Mouse (Mus musculus) kidney, adult 9 months (tissue): Measurements from ENCODE around the gene Bnip2.
A peak's percentile ranks its signal among the peaks of the same experiment; 100 is the strongest.
"Not testable (repeated sequence)": the region's sequence is repeated elsewhere in the genome, so short reads cannot be mapped to it uniquely, and the experiment has no call there.

Source experiments
- DNase-seq: peaks from one replicate; pipeline ENCODE4 v3.0.0; 2022

Gene Bnip2

DNA sequence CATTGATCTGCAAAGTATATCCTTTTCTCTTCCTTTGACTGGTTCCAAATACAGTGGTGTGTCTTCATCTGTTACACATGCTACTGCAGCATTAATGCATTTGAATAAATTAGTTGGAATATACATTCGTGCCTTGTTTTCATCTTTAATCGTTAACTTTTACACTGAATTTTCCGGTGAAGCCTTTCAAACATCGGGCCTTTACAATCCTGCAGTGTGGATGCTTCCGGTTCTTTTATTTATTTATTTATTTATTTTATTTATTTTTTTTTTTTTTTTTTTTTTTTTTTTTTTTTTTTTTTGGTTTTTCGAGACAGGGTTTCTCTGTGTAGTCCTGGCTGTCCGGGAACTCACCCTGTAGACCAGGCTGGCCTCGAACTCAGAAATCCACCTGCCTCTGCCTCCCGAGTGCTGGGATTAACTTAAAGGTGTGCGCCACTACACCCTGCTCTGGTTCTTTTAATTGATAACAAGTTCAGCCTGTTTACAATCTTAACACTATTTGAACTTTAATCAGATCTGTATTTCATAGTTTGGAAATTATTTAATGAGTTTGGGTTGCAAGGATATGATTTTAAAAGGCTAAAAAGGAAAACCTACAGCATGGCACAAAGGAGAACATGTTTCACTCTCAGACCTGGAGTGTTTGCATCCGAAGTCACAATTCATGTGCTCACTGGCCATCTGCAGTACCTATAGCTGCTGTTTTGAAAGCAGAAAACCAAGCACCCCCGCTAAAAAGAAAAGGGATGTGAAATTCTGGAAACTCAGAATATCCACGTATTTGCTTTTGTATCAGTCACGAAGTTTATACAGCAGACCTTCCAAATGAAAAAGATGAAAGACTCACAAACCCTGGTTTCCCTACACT, 22.5 kb downstream of the Bnip2 start:
- DNase-seq = no peak

DNA sequence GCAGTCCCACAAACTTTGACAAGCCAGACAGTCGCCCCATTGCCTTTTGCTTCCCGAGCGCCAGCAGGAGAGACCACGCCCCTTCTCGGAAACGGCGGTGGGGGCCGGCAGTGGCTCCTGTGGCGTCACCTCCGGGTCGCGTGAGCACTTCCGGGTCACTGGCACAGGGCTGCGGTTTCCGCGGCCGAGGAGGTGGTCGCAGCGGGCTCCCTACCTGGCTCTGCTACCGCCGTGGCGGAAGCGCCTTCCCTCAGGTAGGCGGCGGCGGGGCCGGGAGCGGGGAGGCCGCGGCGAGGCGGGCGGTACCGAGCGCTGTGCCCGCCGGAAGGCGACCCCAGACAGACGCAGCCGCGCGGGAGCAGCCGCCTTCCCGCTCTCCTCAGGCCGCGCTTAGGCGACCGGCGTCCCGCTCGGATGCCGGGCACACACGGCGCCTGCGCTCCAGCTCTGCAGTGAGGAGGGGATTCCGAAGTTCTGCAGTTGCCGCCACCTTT, 23.2 kb downstream of the Bnip2 start, which contains the start of gene Gtf2a2:
Gene Gtf2a2 (plus strand): TSS at position 143 of the 494 bp plus-strand sequence.
- DNase-seq = peak; percentile 91

DNA sequence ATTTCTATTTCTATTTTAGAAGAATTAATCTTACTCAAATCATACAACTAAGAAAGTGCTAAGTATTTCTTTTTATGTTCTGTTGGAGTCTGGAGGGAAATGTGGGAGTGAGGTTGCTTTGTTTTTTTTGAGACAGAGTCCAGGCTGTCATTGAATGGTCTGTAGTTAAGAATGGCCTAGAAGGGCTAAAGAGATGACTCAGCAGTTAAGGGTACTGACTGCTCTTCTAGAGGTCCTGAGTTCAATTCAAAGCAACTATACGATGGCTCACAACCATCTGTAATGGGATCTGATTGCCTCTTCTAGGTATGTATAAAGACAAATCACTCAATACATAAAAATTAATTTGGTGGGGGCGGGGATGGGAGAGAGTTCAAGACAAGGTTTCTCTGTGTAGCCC, 26.4 kb downstream of the Bnip2 start:
- DNase-seq = no peak

DNA sequence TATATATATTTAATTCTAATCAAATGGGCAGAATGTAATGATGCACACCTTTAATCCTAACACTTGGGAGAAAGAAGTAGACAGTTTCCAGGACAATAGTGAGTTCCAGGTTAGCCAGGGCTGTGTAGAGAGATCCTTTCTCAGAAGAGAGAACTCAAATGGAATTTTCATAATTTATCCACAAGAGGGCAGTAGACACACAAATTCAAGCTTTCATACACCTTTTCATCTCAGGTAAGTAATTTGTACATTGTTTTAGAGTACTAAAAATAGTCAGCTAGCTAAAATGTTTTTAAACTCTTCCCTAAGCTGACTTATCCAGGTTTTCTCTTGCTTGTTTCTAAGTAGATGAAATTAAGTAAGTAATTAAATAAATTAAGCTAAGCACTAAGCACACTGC, 29.6 kb downstream of the Bnip2 start:
- peak; percentile 36 for DNase-seq

DNA sequence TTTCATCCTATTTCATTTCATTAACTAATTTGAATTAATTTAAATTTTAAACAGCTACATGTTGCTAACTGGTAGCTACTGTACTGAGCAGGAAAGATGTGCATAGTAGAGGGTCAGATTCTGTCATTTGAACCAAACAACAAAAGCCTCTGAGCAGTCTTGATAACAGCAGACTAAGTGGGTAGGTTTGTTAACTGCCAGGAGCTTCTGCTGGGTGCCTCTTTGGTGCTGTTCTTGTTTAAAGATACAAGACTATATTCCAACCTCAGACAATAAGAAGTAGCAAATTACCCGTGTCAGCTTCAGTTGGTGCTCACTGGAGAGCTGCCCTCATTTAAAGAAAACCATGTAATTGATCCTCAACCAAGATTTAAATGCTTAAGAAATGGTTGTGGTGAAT, 32.3 kb downstream of the Bnip2 start:
- DNase-seq = no peak

DNA sequence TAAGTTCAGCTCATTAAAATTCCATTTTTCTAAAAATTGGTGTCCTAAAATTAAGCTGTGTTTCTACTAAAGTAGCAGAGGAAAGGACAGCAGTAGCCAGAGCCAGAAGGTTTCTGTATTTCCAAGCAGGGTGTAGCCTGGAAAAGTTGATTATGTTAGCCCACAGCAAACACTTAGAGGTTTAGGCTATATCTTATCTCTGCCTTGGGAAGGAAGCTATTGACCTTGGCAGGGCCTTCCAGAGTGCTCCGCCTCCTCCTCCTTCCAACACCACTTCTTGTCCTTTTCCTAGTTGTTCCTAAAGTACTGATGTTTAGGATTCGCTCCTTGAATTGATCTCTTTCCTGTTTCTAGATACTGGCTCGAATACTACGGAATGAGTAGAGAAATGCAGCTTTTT, 32.8 kb downstream of the Bnip2 start:
- DNase-seq = no peak

DNA sequence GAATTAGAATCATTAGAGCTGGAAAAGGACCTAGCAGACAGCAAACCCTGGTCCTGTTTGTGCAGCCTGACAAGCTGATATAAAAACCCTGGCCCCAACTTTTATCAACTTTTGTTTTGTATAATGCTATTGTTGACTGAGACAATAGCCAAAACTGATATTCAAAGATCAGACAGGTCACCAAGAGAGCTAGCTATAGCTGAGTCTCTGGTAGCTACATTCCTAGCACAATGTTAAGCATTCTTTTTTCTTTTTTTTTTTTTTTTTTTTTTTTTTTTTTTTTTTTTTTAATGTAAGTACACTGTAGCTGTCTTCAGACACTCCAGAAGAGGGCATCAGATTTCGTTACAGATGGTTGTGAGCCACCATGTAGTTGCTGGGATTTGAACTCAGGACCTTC, 34.3 kb downstream of the Bnip2 start:
- DNase-seq = not testable (repeated sequence)

DNA sequence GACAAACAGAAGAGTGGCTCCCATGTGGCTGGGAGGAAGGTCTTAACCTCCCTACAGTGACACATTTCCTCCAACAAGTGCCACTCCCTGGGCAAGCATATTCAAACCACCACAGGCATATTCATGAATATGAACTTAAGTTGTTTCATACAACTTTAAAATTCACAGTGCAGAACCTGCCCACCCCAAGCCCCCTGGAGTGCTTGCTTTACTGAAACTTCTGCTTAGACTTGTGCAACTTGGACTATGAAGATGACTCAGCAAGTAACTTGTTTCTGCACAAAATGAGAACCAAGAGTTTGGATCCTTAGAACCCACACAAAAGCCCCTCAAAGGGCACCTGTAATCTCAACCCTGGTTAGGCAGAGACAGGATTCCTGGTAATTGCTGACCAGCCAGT, 35.4 kb downstream of the Bnip2 start:
- no peak for DNase-seq

DNA sequence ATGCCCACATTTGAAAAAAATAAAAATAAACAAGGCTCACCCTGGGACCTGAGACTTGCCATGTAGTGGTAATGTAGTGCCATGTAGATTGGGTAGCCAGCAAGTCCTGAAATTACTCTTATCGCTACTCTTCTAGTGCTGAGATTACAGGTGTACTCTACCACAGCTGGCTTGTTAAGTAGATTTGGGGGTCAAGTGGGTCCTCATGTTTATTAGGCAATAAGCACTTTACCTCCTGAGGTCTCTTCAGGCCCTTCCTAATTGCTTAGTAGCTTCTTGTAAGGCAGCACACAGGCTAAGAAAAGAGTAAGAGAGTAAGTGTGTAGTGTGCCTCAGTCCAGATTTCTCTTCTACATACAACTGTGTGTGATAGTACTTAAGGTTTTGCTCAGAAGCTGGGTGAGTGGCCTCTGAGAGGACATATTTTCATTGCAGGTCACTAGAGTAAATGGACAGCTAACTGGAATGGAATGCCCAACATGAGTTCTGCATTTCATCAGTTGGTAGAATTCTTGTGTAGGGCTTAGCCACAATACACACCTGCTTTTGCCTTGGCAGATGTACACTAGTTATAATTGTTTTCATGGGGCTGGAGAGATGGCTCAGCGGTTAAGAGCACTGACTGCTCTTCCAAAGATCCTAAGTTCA, 36.2 kb downstream of the Bnip2 start:
- no peak for DNase-seq

DNA sequence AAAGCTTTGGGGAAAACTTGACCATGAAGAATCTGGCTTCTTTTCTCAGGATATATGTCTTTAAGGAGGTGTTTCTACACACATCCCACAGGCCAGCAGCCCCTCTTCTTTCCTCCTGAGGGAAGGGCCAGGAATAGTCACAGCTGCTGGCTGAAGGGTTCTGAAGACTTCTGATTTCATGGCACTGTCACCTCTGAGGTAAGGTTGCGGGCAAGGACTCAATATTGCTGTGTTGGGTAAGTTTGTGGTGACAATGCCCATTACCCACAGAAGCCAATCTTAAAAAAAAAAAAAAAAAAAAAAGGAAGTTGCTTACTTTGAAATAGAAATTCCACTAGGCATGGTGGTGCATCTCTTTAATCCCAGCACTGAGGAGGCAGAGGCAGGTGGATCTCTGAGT, 42.9 kb downstream of the Bnip2 start:
- no peak for DNase-seq

DNA sequence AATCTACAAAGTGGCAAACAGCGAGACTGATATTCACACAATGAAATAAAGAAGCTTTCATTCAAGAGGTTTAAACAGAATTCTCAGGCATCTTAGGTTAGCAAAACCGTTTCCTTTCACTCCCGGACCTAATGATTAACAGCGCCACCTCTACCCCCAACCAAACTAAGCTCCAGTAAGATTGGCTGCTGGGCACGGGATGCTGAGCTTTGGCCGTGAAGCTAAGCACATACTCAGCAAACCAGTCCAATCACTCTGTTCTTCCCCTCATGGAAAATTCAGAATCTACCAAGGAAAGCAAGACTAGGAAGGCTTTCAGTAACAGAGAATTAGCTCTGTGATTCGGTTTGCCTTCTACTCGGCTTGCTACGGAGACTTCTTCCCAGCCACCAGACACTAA, 43.8 kb downstream of the Bnip2 start:
- peak; percentile 60 for DNase-seq

DNA sequence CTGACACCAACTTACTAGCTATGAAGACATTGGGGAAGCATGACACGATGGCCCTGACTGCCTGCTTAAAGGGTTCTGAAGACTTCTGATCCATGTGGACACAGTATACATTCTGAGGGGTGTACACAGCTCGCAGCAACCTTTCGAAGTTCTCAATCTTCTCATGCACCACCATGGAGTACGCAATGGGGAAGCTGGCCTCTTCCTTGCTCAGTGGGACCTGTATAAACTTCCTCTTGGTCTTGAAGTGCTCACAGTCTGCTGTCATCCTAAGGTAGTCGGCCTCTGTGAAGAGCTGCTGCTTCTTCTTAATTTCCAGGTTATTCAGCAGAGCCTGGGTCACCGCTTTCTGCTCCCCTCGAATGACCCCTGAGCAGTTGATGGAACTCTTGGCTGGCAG, 45.4 kb downstream of the Bnip2 start:
- DNase-seq = no peak

DNA sequence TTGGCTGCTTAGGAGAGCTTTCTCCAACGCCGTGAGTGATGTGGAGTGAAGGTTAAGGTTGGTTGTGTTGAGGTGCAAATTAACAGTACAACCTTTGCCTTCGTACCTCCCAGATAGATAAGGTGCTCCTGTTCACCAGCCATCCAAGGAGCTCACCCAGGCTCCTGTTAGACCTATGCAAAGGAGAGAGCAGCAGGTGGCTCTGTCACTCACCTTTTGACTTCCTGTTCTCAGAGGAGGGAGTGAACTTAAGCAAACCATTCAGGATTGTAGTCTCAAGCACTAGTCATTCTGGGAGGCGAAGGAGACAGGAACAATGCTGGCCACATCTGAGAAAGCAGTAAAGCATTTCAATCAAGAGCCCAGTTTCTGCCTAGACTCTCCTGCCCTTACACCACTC, 47.4 kb downstream of the Bnip2 start:
- DNase-seq = no peak

DNA sequence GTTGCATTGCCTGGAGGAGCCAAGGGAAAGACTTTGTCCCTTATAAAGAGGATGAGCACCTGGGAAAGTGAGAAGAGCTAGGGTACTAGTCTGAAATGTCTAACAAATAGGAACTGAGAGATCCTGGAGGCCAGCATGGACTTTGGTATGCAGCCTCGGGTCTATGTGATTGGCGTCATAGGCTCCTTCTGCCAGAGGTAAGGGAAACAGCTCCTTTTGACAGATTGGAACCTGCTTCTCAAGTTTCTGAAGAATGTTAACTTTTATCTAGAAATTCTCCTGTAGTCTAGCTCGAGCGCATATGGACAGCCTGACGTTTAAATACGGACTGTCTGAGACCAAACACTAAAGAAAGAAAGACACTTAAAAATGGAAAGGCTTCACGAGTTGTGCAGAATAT, 48.7 kb downstream of the Bnip2 start, which contains the start of gene Gcnt3:
Gene Gcnt3 (minus strand): TSS at position 101 of the 400 bp plus-strand sequence.
- no peak for DNase-seq

DNA sequence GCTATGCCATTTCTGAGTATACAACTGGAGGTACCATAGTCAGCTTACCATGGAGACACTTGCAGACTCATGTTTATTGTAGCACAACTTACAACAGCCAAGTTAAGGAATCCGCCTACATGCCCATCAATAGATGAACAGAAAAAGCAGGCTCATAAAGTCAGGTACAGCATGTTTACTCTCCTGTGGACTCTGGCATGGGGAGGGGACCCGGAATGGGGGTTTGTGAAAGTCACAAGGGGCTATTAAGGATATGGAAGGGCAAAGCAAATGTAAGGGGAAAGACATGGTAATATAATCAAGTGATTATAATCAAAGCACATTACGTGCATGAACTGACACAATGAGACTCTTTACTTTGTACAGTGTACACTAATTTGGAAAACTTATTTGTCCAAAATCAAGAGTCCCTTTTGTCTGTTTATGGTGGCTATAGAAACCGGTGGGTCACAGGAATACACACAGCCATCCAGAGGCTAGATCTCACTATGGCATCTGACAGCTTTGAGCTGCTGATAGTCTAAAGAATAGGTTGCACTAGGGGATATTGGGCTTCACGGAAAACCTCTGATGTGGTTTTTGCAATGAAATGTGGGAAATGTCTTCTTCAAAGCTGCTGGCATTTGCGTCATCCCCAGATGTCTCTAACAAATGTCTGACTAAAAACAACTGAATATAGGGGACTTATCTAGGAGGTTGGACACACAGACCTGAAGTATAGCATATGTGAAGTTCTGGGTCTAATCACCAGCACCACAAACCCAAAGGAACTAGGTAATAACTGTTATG, 50.5 kb downstream of the Bnip2 start:
- no peak for DNase-seq

DNA sequence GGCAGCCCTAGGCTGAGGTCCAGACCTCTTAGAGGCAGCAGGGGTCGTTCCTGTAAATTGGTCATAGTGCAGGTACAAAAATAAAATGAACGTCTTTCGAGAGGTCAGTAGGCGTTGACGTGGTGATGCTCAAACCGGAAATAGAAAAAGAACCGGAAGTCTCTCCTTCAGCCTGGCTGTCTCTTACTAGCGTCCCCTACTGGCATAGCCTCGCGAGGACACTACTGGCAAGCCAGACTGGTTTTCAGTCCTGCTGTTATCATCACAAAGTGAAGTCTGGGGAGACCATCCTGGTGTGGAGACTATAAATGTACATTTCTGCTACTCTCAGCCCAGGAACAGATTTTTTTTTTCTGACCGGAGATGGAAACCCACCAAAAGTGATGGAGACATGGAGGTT, 51.3 kb downstream of the Bnip2 start:
- no peak for DNase-seq

DNA sequence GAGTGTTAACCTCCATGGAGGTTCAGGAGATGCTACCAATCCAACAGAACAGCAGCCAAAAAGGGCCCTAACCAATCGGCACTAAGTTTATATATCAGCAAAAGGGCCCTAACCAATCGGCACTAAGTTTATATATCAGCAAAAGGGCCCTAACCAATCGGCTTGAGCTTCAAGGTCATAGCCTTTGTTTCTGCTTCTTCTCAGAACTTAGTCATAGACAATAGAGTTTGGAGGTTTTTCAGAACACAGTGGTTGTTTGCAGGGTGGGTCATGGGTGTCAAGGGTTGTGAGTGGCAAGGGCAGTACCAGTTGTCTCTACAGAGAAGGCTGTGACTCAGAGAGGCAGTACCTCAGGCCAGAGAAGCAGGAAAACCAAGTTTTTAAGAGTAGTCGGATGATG, 52.9 kb downstream of the Bnip2 start:
- no peak for DNase-seq

DNA sequence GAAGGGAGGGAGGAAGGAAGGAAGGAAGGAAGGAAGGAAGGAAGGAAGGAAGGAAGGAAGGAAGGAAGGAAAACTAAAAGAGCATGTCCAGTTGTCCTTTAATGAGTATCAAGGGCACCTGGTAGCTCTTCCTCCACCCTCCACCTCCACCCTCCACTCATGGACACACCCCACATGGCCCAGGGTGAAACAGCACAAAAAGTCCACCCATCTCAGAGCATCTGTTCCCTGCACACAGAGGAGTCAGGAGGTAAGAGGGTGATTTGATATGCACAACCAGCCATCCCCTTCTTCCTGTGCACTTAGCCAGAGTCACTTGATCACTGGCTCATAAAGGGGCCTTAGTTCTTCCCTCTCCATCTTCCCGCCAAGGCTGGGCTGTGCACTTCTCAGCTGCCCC, 53.7 kb downstream of the Bnip2 start:
- no peak for DNase-seq

DNA sequence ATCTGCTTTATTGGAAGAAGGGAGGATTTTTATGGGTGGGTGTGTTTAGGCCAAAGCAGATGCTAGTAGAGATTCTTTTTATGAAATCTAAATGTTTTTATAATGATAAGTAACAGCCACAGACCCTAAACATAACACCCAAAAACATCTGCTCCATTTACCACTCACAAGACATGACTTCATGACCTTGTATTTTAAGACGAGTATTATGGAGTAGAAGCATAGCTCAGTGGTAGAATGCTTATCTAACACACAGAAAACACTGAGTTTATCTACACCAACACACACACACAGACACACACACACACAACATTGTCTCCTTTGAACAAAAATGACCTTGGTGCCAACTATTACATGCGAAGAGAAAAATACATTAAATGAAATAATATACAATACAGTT, 55.6 kb downstream of the Bnip2 start:
- no peak for DNase-seq

DNA sequence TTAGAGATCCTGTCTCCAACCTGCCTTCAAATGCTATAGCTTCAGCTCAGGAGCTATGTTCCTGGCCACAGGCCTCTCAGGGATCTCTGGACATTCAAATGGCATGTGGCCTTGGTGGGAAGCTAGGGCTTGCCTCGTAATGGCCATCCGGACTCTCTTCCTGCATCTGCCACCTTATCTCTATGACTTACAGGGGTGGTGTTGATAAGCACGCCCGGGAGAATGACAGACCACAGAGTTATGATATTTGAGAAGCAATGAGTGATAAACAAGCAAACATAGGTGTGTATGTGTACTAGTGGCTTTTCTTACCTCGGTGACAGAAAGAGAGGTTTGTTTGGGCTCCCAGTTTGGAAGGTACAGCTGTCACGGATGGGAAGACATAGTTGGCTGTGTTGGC, 57.0 kb downstream of the Bnip2 start:
- no peak for DNase-seq

DNA sequence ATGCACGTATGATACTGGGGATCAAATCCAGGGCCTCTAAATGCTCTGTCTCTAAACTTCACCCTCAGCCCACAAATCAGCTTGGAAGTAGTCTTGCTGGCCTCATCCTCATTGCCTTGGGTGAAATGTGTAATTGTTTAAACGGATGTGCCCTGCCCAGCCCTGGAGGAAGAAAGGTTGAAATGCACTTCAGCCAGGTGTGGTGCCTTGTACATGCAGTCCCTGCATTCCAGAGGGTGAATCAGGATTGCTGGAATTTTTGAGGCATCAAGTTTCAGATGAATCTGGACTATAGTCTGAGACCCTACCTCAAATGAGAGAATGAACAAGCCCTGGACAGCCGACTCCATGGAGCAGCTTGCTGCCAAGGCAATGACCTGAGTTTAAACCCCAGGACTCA, 58.6 kb downstream of the Bnip2 start:
- no peak for DNase-seq

DNA sequence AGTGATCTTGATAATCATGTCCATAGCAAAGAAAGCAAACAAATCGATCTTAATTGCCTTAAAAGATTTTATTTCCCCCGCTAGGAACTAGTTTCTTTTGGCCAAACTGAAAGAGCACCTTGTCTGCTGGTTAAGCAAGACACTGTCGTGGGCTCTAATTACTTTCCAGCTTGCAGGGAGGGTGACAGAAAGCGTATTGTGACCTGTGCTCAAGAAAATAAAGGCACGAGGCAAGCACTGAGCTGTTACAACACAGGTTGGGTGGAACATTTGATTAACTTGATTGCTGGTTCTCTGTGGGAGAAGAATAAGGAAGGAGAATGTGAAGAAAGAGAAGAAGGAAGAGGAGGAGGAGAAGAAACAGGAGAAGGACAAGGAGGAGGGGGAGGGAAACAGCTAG, 59.0 kb downstream of the Bnip2 start:
- DNase-seq = no peak

DNA sequence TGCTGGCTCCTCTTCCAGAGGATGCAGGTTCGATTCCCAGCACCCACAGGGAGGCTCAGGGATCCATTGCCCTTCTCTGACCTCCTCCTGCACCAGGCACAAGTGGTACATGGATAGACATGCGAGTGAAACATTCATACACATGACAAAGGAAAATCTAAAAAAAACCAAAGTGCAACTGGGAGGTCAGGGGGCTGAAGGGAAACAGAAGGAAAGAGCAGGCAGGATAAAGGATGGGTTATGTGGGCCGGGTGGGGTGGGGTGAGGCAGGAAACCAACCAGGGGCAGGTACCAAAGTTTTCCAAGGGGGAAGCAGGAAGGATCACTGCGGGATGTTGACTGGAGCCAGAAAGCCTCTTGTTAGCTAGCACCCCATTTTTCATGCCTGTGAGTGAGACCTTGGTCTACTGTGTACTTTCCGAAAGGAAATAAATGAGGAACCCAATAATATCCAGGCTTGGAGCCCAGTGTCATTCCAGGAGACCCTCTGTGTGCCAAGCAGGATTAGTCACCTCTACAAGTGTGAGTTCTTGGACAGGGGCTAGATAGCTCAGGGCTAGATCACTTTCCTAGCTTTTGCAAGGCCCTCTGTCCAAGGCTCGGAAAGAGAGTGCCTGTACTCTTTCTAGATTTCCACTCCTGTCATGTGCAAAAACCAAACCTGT, 59.6 kb downstream of the Bnip2 start:
- DNase-seq = peak; percentile 32
